Mouse (Mus musculus) spleen, postnatal 0 days (tissue): ENCODE results near the gene Akain1. TPM values are rescaled to one million over a fixed set of nuclear protein-coding genes. Genes with fewer than 3 reads are reported as not detected.

ENCODE experiments used
- polyA plus RNA-seq: library from polyadenylated mRNA; unstranded; fragments of >200 nt; fragmentation: Nextera tagmentation; extraction: Ambion mirVana; gene quantifications from 2 replicates; pipeline ENCODE4 v1.2.1, GENCODE M21; 2015

The Akain1 gene
- polyA plus RNA-seq, result not detected in 2 replicates

GRCm38 (mm10) chr17:69438990-69439491 is at the start of gene Akain1:
Gene Akain1 (plus strand): TSS chr17:69439326.

Other genes starting within 250 kb of the Akain1 start
- gene Zbtb14, start 56.3 kb upstream of the Akain1 start, polyA plus RNA-seq, result 11.2 and 11.9 TPM in 2 replicates